Mouse (Mus musculus) liver, postnatal 0 days (tissue): ENCODE results near the gene Rnf222.

Source experiments
- CTCF ChIP-seq: sonication (generic); IDR thresholded peaks from 2 replicates; pipeline ENCODE4 v1.5.1; 2016; ENCODE audit warnings: antibody characterized with exemption, low read depth
- EP300 ChIP-seq: IDR thresholded peaks from 2 replicates; pipeline ENCODE4 v1.6.1; 2016; ENCODE audit warnings: antibody characterized with exemption, low read depth, mild to moderate bottlenecking

DNA sequence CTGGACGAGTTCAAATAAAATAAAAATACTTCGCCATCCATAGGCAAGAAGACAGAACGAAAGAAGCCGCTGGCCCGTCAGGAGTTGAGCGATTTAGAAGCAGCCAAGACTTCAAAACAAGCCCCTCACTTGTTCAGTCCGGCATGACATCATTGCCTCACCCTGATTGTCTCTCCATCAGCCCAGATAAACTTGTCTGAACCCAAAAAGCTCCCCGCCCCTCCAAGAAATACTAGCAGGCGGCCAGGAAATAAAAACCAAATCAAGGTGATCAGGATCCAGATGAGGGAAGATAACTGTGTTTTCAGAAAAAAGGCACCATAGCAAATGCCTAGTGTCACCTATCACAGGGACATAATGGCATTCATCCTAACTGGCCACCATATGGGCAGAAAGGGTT lies 17.1 kb upstream of the Rnf222 start:
- TF ChIP-seq CTCF (no peak), EP300 (no peak)
